Mouse (Mus musculus) intestine, postnatal 0 days (tissue): ENCODE data around the gene Jmjd1c. TPM values are rescaled to one million over a fixed set of nuclear protein-coding genes. Genes with fewer than 3 reads are reported as not detected.
A peak's percentile ranks its signal among the peaks of the same experiment; 100 is the strongest.

Experiments used
- ATAC-seq: fragments of 200-750 bp; cut with Nextera tagmentation; 2 replicates; pipeline ENCODE4 v1.8.0; 2017; ENCODE audit warnings: mild to moderate bottlenecking, moderate TSS enrichment, moderate library complexity
- H3K27ac ChIP-seq: fragments of 300-500 bp; sonication (generic); 2 replicates; pipeline ENCODE4 v1.5.1; 2014; ENCODE audit warnings: mild to moderate bottlenecking, low read depth, low read length, moderate library complexity
- H3K27me3 ChIP-seq: fragments of 300-500 bp; sonication (generic); replicated peaks from 2 replicates; pipeline ENCODE4 v1.6.1; 2014; ENCODE audit warnings: low read length, mixed read lengths; ENCODE audit not compliant: control insufficient read depth, insufficient read depth
- H3K36me3 ChIP-seq: fragments of 300-500 bp; sonication (generic); 2 replicates; pipeline ENCODE4 v1.6.1; 2014; ENCODE audit warnings: mild to moderate bottlenecking, moderate library complexity; ENCODE audit not compliant: control insufficient read depth, insufficient read depth
- H3K4me1 ChIP-seq: fragments of 300-500 bp; sonication (generic); replicated peaks from 2 replicates; pipeline ENCODE4 v1.6.1; 2014; ENCODE audit warnings: antibody characterized with exemption, low read length, mixed read lengths; ENCODE audit not compliant: control insufficient read depth, insufficient read depth
- H3K4me2 ChIP-seq: fragments of 300-500 bp; sonication (generic); replicated peaks from 2 replicates; pipeline ENCODE4 v1.6.1; 2014; ENCODE audit warnings: low read depth, mild to moderate bottlenecking, moderate library complexity
- H3K4me3 ChIP-seq: fragments of 300-500 bp; sonication (generic); 2 replicates; pipeline ENCODE4 v1.5.1; 2014; ENCODE audit warnings: low read depth, low read length
- H3K9ac ChIP-seq: fragments of 300-500 bp; sonication (generic); 2 replicates; pipeline ENCODE4 v1.6.1; 2014; ENCODE audit warnings: mild to moderate bottlenecking, low read depth, low read length
- H3K9me3 ChIP-seq: fragments of 300-500 bp; sonication (generic); 2 replicates; pipeline ENCODE4 v1.6.1; 2016; ENCODE audit warnings: mixed run types; ENCODE audit not compliant: control insufficient read depth
- CTCF ChIP-seq: sonication (generic); IDR thresholded peaks from 2 replicates; pipeline ENCODE4 v1.5.1; 2016; ENCODE audit warnings: low read depth, mild to moderate bottlenecking, control low read depth, antibody characterized with exemption, moderate library complexity
- WGBS: fragments of 180-500 bp; shearing (Covaris S2); extraction: QIAGEN DNeasy Blood & Tissue Kit; methylation state at CpG from one replicate; pipeline ENCODE4 v1.1.7; 2014; 5-methylcytosine and 5-hydroxymethylcytosine counted together
- polyA plus RNA-seq: library from polyadenylated mRNA; unstranded; fragments of >200 nt; fragmentation: Nextera tagmentation; extraction: Ambion mirVana; gene quantifications from 2 replicates; pipeline ENCODE4 v1.2.1, GENCODE M21; 2015

Gene Jmjd1c
- polyA plus RNA-seq, 1 experiment from 2014 or later = 33.4 TPM

- Histone ChIP-seq H3K27ac (no peak overlapping the region), H3K9ac (no peak overlapping the region), H3K27me3 (no peaks in the 10 kb centered on the region), H3K9me3 (no peaks in the 10 kb centered on the region), H3K4me2 (no peak overlapping the region), H3K4me1 (no peaks in the 10 kb centered on the region), H3K4me3 (no peak overlapping the region), H3K36me3 (no peaks in the 10 kb centered on the region)
- TF ChIP-seq CTCF = no peak
- WGBS = 63% methylated on average over 9 of the region's 9 CpGs
- ATAC-seq = no peak
Measured at GRCm38 (mm10) chr10:67052429-67052828, 43.5 kb upstream of the Jmjd1c start.

- no peak overlapping the region for H3K9ac ChIP-seq
- TF ChIP-seq CTCF = no peak
- ATAC-seq = no peak
Measured at GRCm38 (mm10) chr10:67053475-67053874, 42.5 kb upstream of the Jmjd1c start.

GRCm38 (mm10) chr10:67055867-67056856 lies 39.8 kb upstream of the Jmjd1c start:
- H3K9ac ChIP-seq = no peak overlapping the region
- 31% methylated on average over 17 of the region's 17 CpGs for WGBS
- no peak for TF ChIP-seq CTCF

More at GRCm38 (mm10) chr10:67053475-67053874, 42.5 kb upstream of the Jmjd1c start:
- no peak overlapping the region for H3K27ac ChIP-seq
- no peaks in the 10 kb centered on the region for H3K4me1 ChIP-seq
- no peaks in the 10 kb centered on the region for H3K36me3 ChIP-seq
- H3K4me2 ChIP-seq = no peak overlapping the region
- WGBS = 50% methylated on average over 9 of the region's 9 CpGs
- no peaks in the 10 kb centered on the region for H3K27me3 ChIP-seq
- H3K4me3 ChIP-seq = no peak overlapping the region
- H3K9me3 ChIP-seq = no peaks in the 10 kb centered on the region

GRCm38 (mm10) chr10:67057208-67057607 lies 38.7 kb upstream of the Jmjd1c start:
- Histone ChIP-seq H3K4me2 (no peak overlapping the region), H3K9ac (no peak overlapping the region), H3K4me3 (no peak overlapping the region), H3K27ac (no peak overlapping the region), H3K4me1 (no peaks in the 10 kb centered on the region), H3K9me3 (no peaks in the 10 kb centered on the region), H3K27me3 (no peaks in the 10 kb centered on the region), H3K36me3 (no peaks in the 10 kb centered on the region)
- no peak for TF ChIP-seq CTCF
- ATAC-seq = no peak

More at GRCm38 (mm10) chr10:67055867-67056856, 39.8 kb upstream of the Jmjd1c start:
- Histone ChIP-seq H3K4me1 (no peaks in the 10 kb centered on the region), H3K36me3 (no peaks in the 10 kb centered on the region), H3K27ac (peak overlapping the region; percentile 51), H3K4me3 (no peak overlapping the region), H3K27me3 (no peaks in the 10 kb centered on the region), H3K9me3 (no peaks in the 10 kb centered on the region), H3K4me2 (0 out of 2 replicates have a peak overlapping the region, but pooled peaks have one; percentile 13)
- ATAC-seq = peak; percentile 22; the same call in 1 of the 2 replicates

- Histone ChIP-seq H3K36me3 (no peaks in the 10 kb centered on the region), H3K27ac (no peak overlapping the region), H3K27me3 (no peaks in the 10 kb centered on the region), H3K9ac (no peak overlapping the region), H3K4me1 (no peaks in the 10 kb centered on the region), H3K4me3 (no peak overlapping the region), H3K9me3 (no peaks in the 10 kb centered on the region), H3K4me2 (no peak overlapping the region)
- 87% methylated on average over 6 of the region's 6 CpGs for WGBS
- TF ChIP-seq CTCF = no peak
- ATAC-seq = no peak
Measured at GRCm38 (mm10) chr10:67057696-67058095, 38.2 kb upstream of the Jmjd1c start.

- ATAC-seq = no peak
- H3K4me1 ChIP-seq = no peaks in the 10 kb centered on the region
Measured at GRCm38 (mm10) chr10:67058297-67058696, 37.6 kb upstream of the Jmjd1c start.

More at GRCm38 (mm10) chr10:67058297-67058696, 37.6 kb upstream of the Jmjd1c start:
- TF ChIP-seq CTCF = no peak
- Histone ChIP-seq H3K9me3 (no peaks in the 10 kb centered on the region), H3K36me3 (no peaks in the 10 kb centered on the region), H3K4me2 (no peak overlapping the region), H3K27ac (no peak overlapping the region), H3K4me3 (no peak overlapping the region), H3K9ac (no peak overlapping the region), H3K27me3 (no peaks in the 10 kb centered on the region)
- 60% methylated on average over 7 of the region's 7 CpGs for WGBS
